Mouse (Mus musculus): ENCODE measurements around the gene Actn4. TPM values are rescaled to one million over a fixed set of nuclear protein-coding genes. Genes with fewer than 3 reads are reported as not detected.

The Actn4 gene
- total RNA-seq, 4 experiments from 2014 or later, result 57.8 to 82.0 (median 75.8) TPM

GRCm38 (mm10) chr7:28850642-28851041, 111.5 kb downstream of the Actn4 start:
- DNase-seq (ENCODE audit: low spot score), result no peak

- no peak for DNase-seq (ENCODE audit: low spot score)
These were observed 112.4 kb downstream of the Actn4 start for GRCm38 (mm10) chr7:28849700-28850236.

- no peak for DNase-seq (ENCODE audit: low spot score)
These were observed 114.9 kb downstream of the Actn4 start for GRCm38 (mm10) chr7:28847273-28847672.

Other genes with a start within 250 kb of the Actn4 start
- 1 to 10 TPM in 3 of 4 experiments, under 1 TPM in 1; 0.55 to 1.2 (median 1.1) TPM for gene Fbxo17, start 245.5 kb downstream of the Actn4 start, total RNA-seq (2022)
- gene Mrps12, start 220.5 kb downstream of the Actn4 start, total RNA-seq (2022), result 10 to 100 TPM; 64.0 to 72.6 (median 67.4) TPM
- gene Sars2, start 220.3 kb downstream of the Actn4 start, total RNA-seq (2022), result 10 to 100 TPM; 13.1 to 15.0 (median 13.7) TPM
- not detected for gene Ccer2, start 206.2 kb downstream of the Actn4 start, total RNA-seq (2022)
- gene Sirt2, start 195.6 kb downstream of the Actn4 start, total RNA-seq (2022), result 10 to 100 TPM; 84.0 to 92.6 (median 90.8) TPM
- gene Nfkbib, start 194.8 kb downstream of the Actn4 start, total RNA-seq (2022), result 10 to 100 TPM; 22.8 to 29.1 (median 28.1) TPM
- gene Rinl, start 173.4 kb downstream of the Actn4 start, total RNA-seq (2022), result 1 to 10 TPM; 1.4 to 3.0 (median 1.6) TPM
- gene Hnrnpl, start 153.8 kb downstream of the Actn4 start, total RNA-seq (2022), result 100 to 1,000 TPM; 185 to 230 (median 214) TPM
- gene Ech1, start 137.1 kb downstream of the Actn4 start, total RNA-seq (2022), result 1,000 to 10,000 TPM; 2,066 to 2,754 (median 2,219) TPM
- gene Lgals4, start 128.5 kb downstream of the Actn4 start, total RNA-seq (2022), result 10 to 100 TPM; 17.3 to 32.1 (median 24.6) TPM
- 1 to 10 TPM in 1 of 4 experiments, not detected in 3; 1.3 TPM for gene Lgals7, start 98.5 kb downstream of the Actn4 start, total RNA-seq (2022)
- gene Capn12, start 80.9 kb downstream of the Actn4 start, total RNA-seq (2022), result under 1 TPM; 0.12 to 0.32 (median 0.23) TPM
- gene Eif3k, start 19.5 kb upstream of the Actn4 start, total RNA-seq (2022), result 100 to 1,000 TPM; 152 to 167 (median 158) TPM
- 1 to 10 TPM in 1 of 4 experiments, under 1 TPM in 3; 0.50 to 1.1 (median 0.74) TPM for gene Map4k1, start 19.7 kb upstream of the Actn4 start, total RNA-seq (2022)
- gene Ryr1, start 162.8 kb upstream of the Actn4 start, total RNA-seq (2022), result 1 to 10 TPM in 2 of 4 experiments, under 1 TPM in 2; 0.79 to 1.5 (median 0.92) TPM
- 1 to 10 TPM in 3 of 4 experiments, under 1 TPM in 1; 1.00 to 1.5 (median 1.2) TPM for gene Rasgrp4, start 172.5 kb upstream of the Actn4 start, total RNA-seq (2022)
- gene Fam98c, start 193.9 kb upstream of the Actn4 start, total RNA-seq (2022), result 10 to 100 TPM; 10.4 to 12.6 (median 10.8) TPM
- gene Ggn, start 207.9 kb upstream of the Actn4 start, total RNA-seq (2022), result under 1 TPM in 3 of 4 experiments, not detected in 1; 0.14 to 0.37 (median 0.28) TPM
- under 1 TPM; 0.23 to 0.75 (median 0.52) TPM for gene Spred3, start 208.1 kb upstream of the Actn4 start, total RNA-seq (2022)
- 100 to 1,000 TPM; 116 to 132 (median 121) TPM for gene Psmd8, start 218.4 kb upstream of the Actn4 start, total RNA-seq (2022)